Mouse (Mus musculus): ENCODE data around the gene Zmynd8. TPM values are rescaled to one million over a fixed set of nuclear protein-coding genes. Genes with fewer than 3 reads are reported as not detected.

Zmynd8 gene
- polyA plus RNA-seq, 1 experiment from 2014 or later = 43.5 TPM

GRCm38 (mm10) chr2:165880501-165881182 lies 18.2 kb downstream of the Zmynd8 start:
- H3K36me3 ChIP-seq (ENCODE audit: control insufficient read depth, insufficient read depth, low read length) = no peaks in the 10 kb centered on the region
- peak; percentile 76 for DNase-seq (ENCODE audit: low spot score)
- peak overlapping the region; percentile 98 for H3K27ac ChIP-seq (replicated peaks; ENCODE audit: low read depth, low read length)
- H3K27me3 ChIP-seq (ENCODE audit: control insufficient read depth, insufficient read depth, low read length) = no peaks in the 10 kb centered on the region
- H3K4me2 ChIP-seq (ENCODE audit: low read depth, severe bottlenecking) = peak overlapping the region; percentile 51
- peak overlapping the region; percentile 59 for H3K9ac ChIP-seq (ENCODE audit: low read length)
- no peak for ATAC-seq (ENCODE audit: insufficient number of reproducible peaks, low FRiP score, low TSS enrichment, low read depth)
- H3K4me1 ChIP-seq (ENCODE audit: control insufficient read depth, insufficient read depth, low read length) = peaks cover 93% of the 10 kb centered on the region
- 12% methylated on average over 15 of the region's 15 CpGs for WGBS
- H3K4me3 ChIP-seq (ENCODE audit: low read depth, low read length) = no peak overlapping the region
- H3K9me3 ChIP-seq (ENCODE audit: control insufficient read depth, low read length) = no peaks in the 10 kb centered on the region

- H3K4me1 ChIP-seq (ENCODE audit: control insufficient read depth, insufficient read depth, low read length) = peaks cover 93% of the 10 kb centered on the region
- WGBS = 12% methylated on average over 16 of the region's 16 CpGs
- H3K4me3 ChIP-seq (ENCODE audit: low read depth, low read length) = no peak overlapping the region; the same call in 1 of the 2 replicates
- H3K9ac ChIP-seq (ENCODE audit: low read length) = peak overlapping the region; percentile 59
- H3K27ac ChIP-seq (replicated peaks; ENCODE audit: low read depth, low read length) = peak overlapping the region; percentile 98
- no peaks in the 10 kb centered on the region for H3K9me3 ChIP-seq (ENCODE audit: control insufficient read depth, low read length)
- no peaks in the 10 kb centered on the region for H3K27me3 ChIP-seq (ENCODE audit: control insufficient read depth, insufficient read depth, low read length)
- no peak for DNase-seq (ENCODE audit: low spot score)
- no peaks in the 10 kb centered on the region for H3K36me3 ChIP-seq (ENCODE audit: control insufficient read depth, insufficient read depth, low read length)
- H3K4me2 ChIP-seq (ENCODE audit: low read depth, severe bottlenecking) = peak overlapping the region; percentile 51; the same call in 1 of the 2 replicates
- no peak for ATAC-seq (ENCODE audit: insufficient number of reproducible peaks, low FRiP score, low TSS enrichment, low read depth)
These were observed 19.2 kb downstream of the Zmynd8 start for GRCm38 (mm10) chr2:165879403-165880178.

GRCm38 (mm10) chr2:165878907-165879361 lies 19.9 kb downstream of the Zmynd8 start:
- Histone ChIP-seq H3K27me3 (ENCODE audit: control insufficient read depth, insufficient read depth, low read length) (no peaks in the 10 kb centered on the region), H3K9ac (ENCODE audit: low read length) (peak overlapping the region; percentile 59)

GRCm38 (mm10) chr2:165878021-165878585 lies 20.7 kb downstream of the Zmynd8 start:
- H3K27ac ChIP-seq (replicated peaks; ENCODE audit: low read depth, low read length) = peak overlapping the region; percentile 4; the same call in 1 of the 2 replicates
- 0 out of 2 replicates have a peak overlapping the region, but pooled peaks have one; percentile 13 for H3K9ac ChIP-seq (ENCODE audit: low read length)
- WGBS = 10% methylated on average over 10 of the region's 10 CpGs
- H3K36me3 ChIP-seq (ENCODE audit: control insufficient read depth, insufficient read depth, low read length) = peaks cover 4% of the 10 kb centered on the region; the same call in 1 of the 2 replicates
- DNase-seq (ENCODE audit: low spot score) (no peak), ATAC-seq (ENCODE audit: insufficient number of reproducible peaks, low FRiP score, low TSS enrichment, low read depth) (no peak)
- no peaks in the 10 kb centered on the region for H3K9me3 ChIP-seq (ENCODE audit: control insufficient read depth, low read length)
- H3K4me2 ChIP-seq (ENCODE audit: low read depth, severe bottlenecking) = peak overlapping the region; percentile 22; the same call in 1 of the 2 replicates
- H3K27me3 ChIP-seq (ENCODE audit: control insufficient read depth, insufficient read depth, low read length) = no peaks in the 10 kb centered on the region
- no peak overlapping the region for H3K4me3 ChIP-seq (ENCODE audit: low read depth, low read length)
- H3K4me1 ChIP-seq (ENCODE audit: control insufficient read depth, insufficient read depth, low read length) = peaks cover 88% of the 10 kb centered on the region

More at GRCm38 (mm10) chr2:165878907-165879361, 19.9 kb downstream of the Zmynd8 start:
- 25% methylated on average over 8 of the region's 8 CpGs for WGBS
- no peaks in the 10 kb centered on the region; the same call in 1 of the 2 replicates for H3K36me3 ChIP-seq (ENCODE audit: control insufficient read depth, insufficient read depth, low read length)
- peak overlapping the region; percentile 29 for H3K4me2 ChIP-seq (ENCODE audit: low read depth, severe bottlenecking)
- H3K4me1 ChIP-seq (ENCODE audit: control insufficient read depth, insufficient read depth, low read length) = peaks cover 94% of the 10 kb centered on the region
- H3K4me3 ChIP-seq (ENCODE audit: low read depth, low read length) = no peak overlapping the region
- ATAC-seq (ENCODE audit: insufficient number of reproducible peaks, low FRiP score, low TSS enrichment, low read depth) (no peak), DNase-seq (ENCODE audit: low spot score) (no peak)
- peak overlapping the region; percentile 98 for H3K27ac ChIP-seq (replicated peaks; ENCODE audit: low read depth, low read length)
- no peaks in the 10 kb centered on the region for H3K9me3 ChIP-seq (ENCODE audit: control insufficient read depth, low read length)

DNA sequence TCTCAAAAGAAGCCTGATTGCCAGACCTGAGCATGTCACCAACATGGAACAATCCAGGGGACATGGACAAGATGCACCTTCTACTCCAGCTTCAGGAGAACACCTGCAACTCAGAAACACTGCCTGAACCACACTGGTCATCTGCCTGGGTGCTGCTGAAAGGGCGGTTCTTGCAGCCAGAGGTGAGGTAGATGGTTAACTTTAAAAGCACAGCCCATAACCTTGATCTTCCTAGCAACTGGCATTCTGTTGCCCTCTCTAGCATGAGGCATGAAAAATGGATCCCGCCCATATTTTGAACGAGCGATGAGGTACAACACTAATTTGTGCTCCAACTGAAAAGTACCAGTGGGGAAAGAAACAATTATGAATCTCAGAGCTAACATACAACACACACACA lies 21.6 kb downstream of the Zmynd8 start:
- no peak overlapping the region for H3K4me3 ChIP-seq (ENCODE audit: low read depth, low read length)

DNA sequence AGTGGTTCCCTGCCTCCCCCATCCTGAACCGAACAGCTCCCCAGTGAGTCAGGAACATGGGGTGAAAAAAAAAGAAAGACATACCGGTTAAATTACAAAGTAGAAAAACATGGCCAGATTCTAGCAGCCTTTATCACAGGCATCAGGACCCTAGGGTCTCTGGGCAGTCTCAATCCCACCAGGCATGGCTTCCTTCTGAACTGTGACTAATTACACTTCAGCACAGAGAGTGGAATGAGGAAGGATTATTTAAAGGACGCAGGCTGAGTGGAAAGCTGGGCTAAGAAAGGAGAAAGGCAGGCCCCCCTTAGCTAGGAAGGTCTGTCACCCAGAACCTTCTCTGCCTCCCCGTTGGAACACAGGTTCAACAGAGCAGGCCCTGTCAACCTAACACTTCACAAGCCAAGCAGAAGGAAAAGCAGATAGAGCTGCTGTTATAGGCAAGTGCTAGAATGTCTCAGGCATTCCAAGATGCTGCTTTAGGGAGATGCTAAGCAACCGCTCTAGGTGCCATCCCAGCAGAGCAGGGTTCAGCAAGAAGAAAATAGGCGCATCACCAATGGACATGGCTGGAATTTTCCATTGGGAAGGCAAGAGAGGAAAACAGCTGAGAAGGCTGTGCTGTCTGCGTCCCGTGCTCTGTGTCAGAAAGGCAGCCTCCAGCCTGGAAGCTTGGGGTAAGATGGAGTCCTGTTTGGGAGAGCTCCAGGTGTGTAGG lies 22.5 kb downstream of the Zmynd8 start:
- no peak for ATAC-seq (ENCODE audit: insufficient number of reproducible peaks, low FRiP score, low TSS enrichment, low read depth)
- H3K4me1 ChIP-seq (ENCODE audit: control insufficient read depth, insufficient read depth, low read length) = peaks cover 71% of the 10 kb centered on the region
- no peak for DNase-seq (ENCODE audit: low spot score)

More for the DNA sequence above, 21.6 kb downstream of the Zmynd8 start:
- Histone ChIP-seq H3K4me2 (ENCODE audit: low read depth, severe bottlenecking) (no peak overlapping the region), H3K36me3 (ENCODE audit: control insufficient read depth, insufficient read depth, low read length) (peaks cover 6% of the 10 kb centered on the region; the same call in 1 of the 2 replicates), H3K27me3 (ENCODE audit: control insufficient read depth, insufficient read depth, low read length) (no peaks in the 10 kb centered on the region), H3K9me3 (ENCODE audit: control insufficient read depth, low read length) (no peaks in the 10 kb centered on the region), H3K9ac (ENCODE audit: low read length) (no peak overlapping the region; the same call in 1 of the 2 replicates), H3K4me1 (ENCODE audit: control insufficient read depth, insufficient read depth, low read length) (peaks cover 79% of the 10 kb centered on the region), H3K27ac (replicated peaks; ENCODE audit: low read depth, low read length) (no peak overlapping the region)
- ATAC-seq (ENCODE audit: insufficient number of reproducible peaks, low FRiP score, low TSS enrichment, low read depth) (no peak), DNase-seq (ENCODE audit: low spot score) (no peak)
- 78% methylated on average over 4 of the region's 4 CpGs for WGBS

DNA sequence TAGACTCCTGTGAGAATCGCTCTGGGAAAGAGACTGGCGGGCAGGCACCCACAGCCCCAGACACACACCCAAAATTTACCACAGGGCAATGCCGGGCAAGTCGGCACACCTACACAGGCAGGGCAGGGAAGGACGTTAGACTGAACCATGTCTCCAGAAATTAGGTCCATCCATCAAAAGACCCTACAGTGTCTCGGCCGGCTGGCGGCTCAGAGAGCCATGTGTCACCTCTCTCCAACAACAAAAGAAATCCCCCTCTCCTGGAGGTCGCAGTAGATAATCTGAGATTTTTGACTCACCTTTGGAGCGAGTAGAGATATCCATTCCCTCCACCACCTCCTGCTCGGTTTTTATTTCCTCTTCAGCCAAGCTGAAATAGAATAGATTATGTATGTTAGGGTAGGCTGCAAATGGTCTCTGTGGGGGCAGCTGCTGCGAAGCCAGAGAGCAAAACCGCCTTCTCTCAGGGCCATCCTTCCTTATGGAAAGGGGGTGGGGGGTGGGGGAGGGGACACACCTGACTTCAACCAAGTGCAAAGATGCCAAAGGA lies 23.3 kb downstream of the Zmynd8 start:
- no peak overlapping the region for H3K4me3 ChIP-seq (ENCODE audit: low read depth, low read length)
- 9% methylated on average over 13 of the region's 13 CpGs for WGBS
- H3K36me3 ChIP-seq (ENCODE audit: control insufficient read depth, insufficient read depth, low read length) = peaks cover 6% of the 10 kb centered on the region; the same call in 1 of the 2 replicates

More for the DNA sequence above, 22.5 kb downstream of the Zmynd8 start:
- H3K4me3 ChIP-seq (ENCODE audit: low read depth, low read length) = no peak overlapping the region
- H3K9me3 ChIP-seq (ENCODE audit: control insufficient read depth, low read length) = no peaks in the 10 kb centered on the region
- no peak overlapping the region for H3K4me2 ChIP-seq (ENCODE audit: low read depth, severe bottlenecking)
- peaks cover 6% of the 10 kb centered on the region; the same call in 1 of the 2 replicates for H3K36me3 ChIP-seq (ENCODE audit: control insufficient read depth, insufficient read depth, low read length)
- H3K9ac ChIP-seq (ENCODE audit: low read length) = no peak overlapping the region
- 0 out of 2 replicates have a peak overlapping the region, but pooled peaks have one; percentile 22 for H3K27ac ChIP-seq (replicated peaks; ENCODE audit: low read depth, low read length)
- 38% methylated on average over 8 of the region's 8 CpGs for WGBS
- no peaks in the 10 kb centered on the region for H3K27me3 ChIP-seq (ENCODE audit: control insufficient read depth, insufficient read depth, low read length)

More for the DNA sequence above, 23.3 kb downstream of the Zmynd8 start:
- Histone ChIP-seq H3K9me3 (ENCODE audit: control insufficient read depth, low read length) (no peaks in the 10 kb centered on the region), H3K27ac (replicated peaks; ENCODE audit: low read depth, low read length) (peak overlapping the region; percentile 93), H3K9ac (ENCODE audit: low read length) (peak overlapping the region; percentile 46), H3K4me2 (ENCODE audit: low read depth, severe bottlenecking) (peak overlapping the region; percentile 24; the same call in 1 of the 2 replicates), H3K4me1 (ENCODE audit: control insufficient read depth, insufficient read depth, low read length) (peaks cover 63% of the 10 kb centered on the region), H3K27me3 (ENCODE audit: control insufficient read depth, insufficient read depth, low read length) (no peaks in the 10 kb centered on the region)
- ATAC-seq (ENCODE audit: insufficient number of reproducible peaks, low FRiP score, low TSS enrichment, low read depth) = no peak
- DNase-seq (ENCODE audit: low spot score) = no peak
